Mouse (Mus musculus) hindbrain, embryonic 11.5 days (tissue): ENCODE measurements around the gene Gm29423. TPM values are rescaled to one million over a fixed set of nuclear protein-coding genes. Genes with fewer than 3 reads are reported as not detected.
"Not testable (repeated sequence)": the region's sequence is repeated elsewhere in the genome, so short reads cannot be mapped to it uniquely, and the experiment has no call there.

ENCODE experiments used
- ATAC-seq: fragments of 200-750 bp; cut with Nextera tagmentation; 2 replicates; pipeline ENCODE4 v1.8.0; 2017; ENCODE audit warnings: mild to moderate bottlenecking, moderate TSS enrichment, moderate library complexity; ENCODE audit not compliant: low FRiP score
- DNase-seq: peaks from one replicate; pipeline ENCODE4 v3.0.0-alpha.2; 2015; ENCODE audit warnings: low spot score
- H3K27ac ChIP-seq: fragments of 300-500 bp; sonication (generic); 2 replicates; pipeline ENCODE4 v1.5.1; 2014; ENCODE audit warnings: mild to moderate bottlenecking, low read depth, low read length
- H3K27me3 ChIP-seq: fragments of 300-500 bp; sonication (generic); 2 replicates; pipeline ENCODE4 v1.6.1; 2014; ENCODE audit warnings: mild to moderate bottlenecking, low read length, moderate library complexity, mixed read lengths; ENCODE audit not compliant: control insufficient read depth, insufficient read depth
- H3K36me3 ChIP-seq: fragments of 300-500 bp; sonication (generic); 2 replicates; pipeline ENCODE4 v1.6.1; 2014; ENCODE audit warnings: mild to moderate bottlenecking, low read length, moderate library complexity, mixed read lengths; ENCODE audit not compliant: control insufficient read depth, insufficient read depth
- H3K4me1 ChIP-seq: fragments of 300-500 bp; sonication (generic); replicated peaks from 2 replicates; pipeline ENCODE4 v1.6.1; 2014; ENCODE audit warnings: low read length, mixed read lengths; ENCODE audit not compliant: control insufficient read depth, insufficient read depth
- H3K4me2 ChIP-seq: fragments of 300-500 bp; sonication (generic); replicated peaks from 2 replicates; pipeline ENCODE4 v1.6.1; 2014; ENCODE audit warnings: mild to moderate bottlenecking, low read depth, low read length
- H3K4me3 ChIP-seq: fragments of 300-500 bp; sonication (generic); 2 replicates; pipeline ENCODE4 v1.5.1; 2014; ENCODE audit warnings: low read depth, low read length
- H3K9ac ChIP-seq: fragments of 300-500 bp; sonication (generic); 2 replicates; pipeline ENCODE4 v1.6.1; 2014; ENCODE audit warnings: low read depth, low read length
- H3K9me3 ChIP-seq: fragments of 300-500 bp; sonication (generic); 2 replicates; pipeline ENCODE4 v1.6.1; 2016; ENCODE audit warnings: low read length; ENCODE audit not compliant: control insufficient read depth
- WGBS: fragments of 180-500 bp; shearing (Covaris S2); extraction: QIAGEN DNeasy Blood & Tissue Kit; methylation state at CpG from one replicate; pipeline ENCODE4 v1.1.7; 2014; 5-methylcytosine and 5-hydroxymethylcytosine counted together
- polyA plus RNA-seq: library from polyadenylated mRNA; unstranded; fragments of >200 nt; fragmentation: Nextera tagmentation; extraction: Ambion mirVana; gene quantifications from 2 replicates; pipeline ENCODE4 v1.2.1, GENCODE M21; 2014

Gene Gm29423
- not detected in 2 replicates for polyA plus RNA-seq

DNA sequence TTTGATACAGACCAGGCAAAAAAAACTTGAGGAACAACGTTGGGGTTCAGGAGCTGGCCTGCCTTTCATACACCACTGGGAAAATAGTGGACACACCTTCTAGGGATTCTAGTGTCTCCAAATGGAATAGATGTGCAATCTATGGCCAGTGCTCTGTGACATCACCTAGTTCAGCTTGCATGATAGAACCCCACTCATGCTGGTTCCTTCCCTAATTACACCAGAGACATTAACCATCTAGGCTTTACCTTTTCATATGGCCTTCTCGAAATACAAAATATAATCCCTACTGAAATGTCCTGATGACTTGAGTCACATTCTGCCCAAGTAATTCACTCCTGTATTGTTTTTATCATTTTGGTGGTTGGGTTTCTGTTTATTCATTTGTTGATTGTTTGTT, at the start of gene Gm29423, which contains the start of gene Gm29644:
Gene Gm29423 (minus strand): TSS at position 101 of the 400 bp plus-strand sequence.
Gene Gm29644 (minus strand): TSS at position 157 of the 400 bp plus-strand sequence.
- ATAC-seq, H3K27me3 ChIP-seq, DNase-seq, H3K9ac ChIP-seq, H3K9me3 ChIP-seq, H3K4me2 ChIP-seq, H3K27ac ChIP-seq, H3K4me3 ChIP-seq, H3K36me3 ChIP-seq, H3K4me1 ChIP-seq: not testable (repeated sequence)
- WGBS: no CpG with 5 or more reads among the region's 2 CpGs

DNA sequence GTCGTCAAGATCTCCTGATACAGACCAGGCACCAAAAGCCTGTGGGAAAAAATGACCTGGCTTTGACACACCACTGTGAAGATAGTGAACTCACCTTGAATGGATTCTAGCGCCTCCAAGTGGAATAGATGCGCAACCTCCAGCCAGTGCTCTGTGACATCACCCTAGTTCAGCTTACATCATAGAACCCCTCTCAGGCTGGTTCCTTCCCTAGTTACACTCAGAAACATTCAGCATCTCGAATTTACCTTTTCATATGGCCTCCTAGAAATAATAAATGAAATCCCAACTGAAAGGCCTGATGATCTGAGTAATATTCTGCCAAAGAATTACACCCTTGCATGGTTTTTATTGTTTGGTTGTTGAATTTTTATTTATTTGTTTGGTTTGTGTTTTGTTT, 29.5 kb downstream of the Gm29423 start, which contains the start of gene Gm21118:
Gene Gm21118 (minus strand): TSS at position 101 of the 400 bp plus-strand sequence.
- not testable (repeated sequence) for H3K9ac ChIP-seq, H3K4me1 ChIP-seq, H3K4me2 ChIP-seq, H3K27ac ChIP-seq, H3K9me3 ChIP-seq, H3K4me3 ChIP-seq, ATAC-seq, H3K27me3 ChIP-seq, H3K36me3 ChIP-seq, DNase-seq
- no CpG with 5 or more reads among the region's 4 CpGs for WGBS

Other genes starting within 250 kb of the Gm29423 start
- not detected in 2 replicates for gene Gm21118, start 29.6 kb downstream of the Gm29423 start, polyA plus RNA-seq
- gene Gm29644, start 56 bp upstream of the Gm29423 start, polyA plus RNA-seq: not detected in 2 replicates
- gene Gm20888, start 138.6 kb upstream of the Gm29423 start, polyA plus RNA-seq: not detected in 2 replicates